Mouse (Mus musculus) liver, postnatal 0 days (tissue): ENCODE data around the gene Eif2ak3. TPM values are rescaled to one million over a fixed set of nuclear protein-coding genes. Genes with fewer than 3 reads are reported as not detected.

Experiments used
- ATAC-seq: fragments of 200-750 bp; cut with Nextera tagmentation; 2 replicates; pipeline ENCODE4 v1.8.0; 2017; ENCODE audit warnings: mild to moderate bottlenecking, moderate library complexity
- DNase-seq: peaks from one replicate; pipeline ENCODE4 v3.0.0-alpha.2; 2016
- H3K27ac ChIP-seq: fragments of 300-500 bp; sonication (generic); 2 replicates; pipeline ENCODE4 v1.5.1; 2014; ENCODE audit warnings: antibody characterized with exemption, moderate library complexity, mild to moderate bottlenecking, low read depth
- H3K27me3 ChIP-seq: fragments of 300-500 bp; sonication (generic); 2 replicates; pipeline ENCODE4 v1.6.1; 2014; ENCODE audit warnings: low read length, control low read depth, mixed read lengths; ENCODE audit not compliant: insufficient read depth
- H3K36me3 ChIP-seq: fragments of 300-500 bp; sonication (generic); replicated peaks from 2 replicates; pipeline ENCODE4 v1.6.1; 2014; ENCODE audit warnings: mild to moderate bottlenecking, control low read depth, low read length, moderate library complexity, mixed read lengths; ENCODE audit not compliant: insufficient read depth
- H3K4me1 ChIP-seq: fragments of 300-500 bp; sonication (generic); 2 replicates; pipeline ENCODE4 v1.6.1; 2014; ENCODE audit warnings: antibody characterized with exemption, mild to moderate bottlenecking, control low read depth; ENCODE audit not compliant: insufficient read depth
- H3K4me2 ChIP-seq: fragments of 300-500 bp; sonication (generic); 2 replicates; pipeline ENCODE4 v1.6.1; 2014; ENCODE audit warnings: low read depth, mild to moderate bottlenecking, low read length, moderate library complexity, mixed read lengths
- H3K4me3 ChIP-seq: fragments of 300-500 bp; sonication (generic); 2 replicates; pipeline ENCODE4 v1.5.1; 2014; ENCODE audit warnings: low read depth, low read length
- H3K9ac ChIP-seq: fragments of 300-500 bp; sonication (generic); replicated peaks from 2 replicates; pipeline ENCODE4 v1.6.1; 2014; ENCODE audit warnings: mild to moderate bottlenecking, moderate library complexity
- H3K9me3 ChIP-seq: fragments of 300-500 bp; sonication (generic); 2 replicates; pipeline ENCODE4 v1.6.1; 2016; ENCODE audit warnings: mild to moderate bottlenecking, control low read depth, low read length, mixed read lengths
- CTCF ChIP-seq: sonication (generic); IDR thresholded peaks from 2 replicates; pipeline ENCODE4 v1.5.1; 2016; ENCODE audit warnings: antibody characterized with exemption, low read depth
- EP300 ChIP-seq: IDR thresholded peaks from 2 replicates; pipeline ENCODE4 v1.6.1; 2016; ENCODE audit warnings: antibody characterized with exemption, low read depth, mild to moderate bottlenecking
- WGBS: fragments of 180-500 bp; shearing (Covaris S2); extraction: QIAGEN DNeasy Blood & Tissue Kit; methylation state at CpG from one replicate; pipeline ENCODE4 v1.1.7; 2014; ENCODE audit not compliant: insufficient replicate concordance; 5-methylcytosine and 5-hydroxymethylcytosine counted together
- polyA plus RNA-seq: library from polyadenylated mRNA; unstranded; fragments of >200 nt; fragmentation: Nextera tagmentation; extraction: Ambion mirVana; gene quantifications from 2 replicates; pipeline ENCODE4 v1.2.1, GENCODE M21; 2015

Eif2ak3 gene
- polyA plus RNA-seq, 1 experiment from 2014 or later = 4.4 TPM

DNA sequence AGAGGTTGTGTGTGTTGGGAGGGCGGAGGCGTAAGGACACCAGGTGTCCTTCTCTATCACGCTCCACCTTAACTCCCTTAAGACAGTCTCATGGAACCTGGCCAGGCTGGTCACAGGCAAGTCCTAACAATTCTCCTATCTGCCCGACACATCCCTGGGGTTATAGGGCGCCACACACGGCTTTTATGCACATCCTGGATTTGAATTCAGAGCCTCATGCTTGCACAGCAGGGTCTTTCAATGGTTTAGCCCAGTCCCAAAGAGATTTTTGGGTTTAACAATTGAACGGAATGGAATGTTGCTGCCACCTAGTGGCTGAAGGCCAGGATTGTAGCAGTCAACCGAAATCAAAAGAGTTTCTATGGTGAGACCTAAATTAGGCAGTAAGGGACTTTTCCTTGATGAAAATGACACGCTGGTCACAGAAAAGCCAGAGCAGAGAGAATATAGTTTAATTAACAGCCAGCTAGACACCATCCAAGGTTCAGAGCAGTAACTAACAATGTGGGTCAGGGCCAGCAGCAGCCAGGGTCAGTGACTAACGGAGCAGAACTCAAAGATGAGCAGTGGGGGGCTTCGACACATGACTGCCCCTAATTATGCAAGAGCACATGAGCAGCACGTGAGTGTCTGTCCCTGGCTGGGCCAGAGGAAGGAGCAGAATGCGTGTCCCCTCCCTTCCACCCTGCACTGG, 38.3 kb upstream of the Eif2ak3 start:
- Histone ChIP-seq H3K4me1 (peaks cover 7% of the 10 kb centered on the region), H3K4me3 (peak overlapping the region; percentile 4), H3K9me3 (no peaks in the 10 kb centered on the region), H3K27me3 (no peaks in the 10 kb centered on the region), H3K27ac (no peak overlapping the region), H3K9ac (no peak overlapping the region), H3K4me2 (peak overlapping the region; percentile 73), H3K36me3 (no peaks in the 10 kb centered on the region)
- WGBS = 21% methylated on average over 13 of the region's 13 CpGs
- ATAC-seq (peak; percentile 53), DNase-seq (peak; percentile 72)
- TF ChIP-seq EP300 (no peak), CTCF (peak; percentile 90)

DNA sequence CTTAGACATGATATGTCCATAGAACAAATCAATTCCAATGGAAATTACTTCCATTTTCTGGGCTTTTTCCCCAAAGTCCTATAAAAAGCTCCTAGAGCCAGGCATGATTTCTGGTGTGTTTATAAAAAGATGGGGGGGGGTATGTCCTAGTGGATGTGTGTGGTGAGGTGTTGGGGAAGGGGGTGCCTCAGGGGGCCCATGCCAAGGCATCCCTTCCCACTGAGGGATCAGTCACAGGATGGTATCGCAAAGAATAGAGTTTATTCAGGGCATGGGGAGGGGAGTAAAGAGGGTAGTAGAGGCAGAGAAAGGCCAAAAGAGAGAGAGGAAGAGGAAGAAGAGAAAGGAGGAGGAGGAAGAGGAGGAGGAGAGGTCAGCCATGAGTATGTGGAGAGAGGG, 37.8 kb upstream of the Eif2ak3 start:
- no peak overlapping the region for H3K9ac ChIP-seq
- no peak overlapping the region for H3K4me3 ChIP-seq
- no peaks in the 10 kb centered on the region for H3K36me3 ChIP-seq
- peaks cover 7% of the 10 kb centered on the region for H3K4me1 ChIP-seq
- no peaks in the 10 kb centered on the region for H3K9me3 ChIP-seq
- H3K4me2 ChIP-seq = no peak overlapping the region
- H3K27ac ChIP-seq = no peak overlapping the region
- DNase-seq (no peak), ATAC-seq (no peak)
- H3K27me3 ChIP-seq = no peaks in the 10 kb centered on the region
- TF ChIP-seq CTCF = no peak
- TF ChIP-seq EP300 = no peak
- 90% methylated on average over 1 of the region's 1 CpGs for WGBS

DNA sequence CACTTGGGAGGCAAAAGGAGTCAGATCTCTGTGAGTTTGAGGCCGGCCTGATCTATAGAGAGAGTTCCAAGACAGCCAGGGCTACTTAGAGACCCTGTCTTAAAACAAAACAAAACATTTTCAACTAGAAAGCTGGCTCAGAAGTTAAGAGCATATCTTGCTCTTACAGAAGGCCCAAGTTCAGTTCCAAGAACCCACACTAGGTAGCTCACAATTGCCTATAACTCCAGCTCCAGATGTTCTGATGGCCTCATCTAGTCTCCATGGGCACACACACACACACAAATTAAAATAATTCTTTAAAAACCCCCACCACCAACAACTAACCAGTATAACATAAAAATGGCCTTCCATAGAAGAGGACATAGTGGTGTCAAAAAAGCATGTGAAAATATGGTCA, 33.8 kb upstream of the Eif2ak3 start:
- Histone ChIP-seq H3K9ac (no peak overlapping the region), H3K9me3 (no peaks in the 10 kb centered on the region), H3K4me1 (peaks cover 16% of the 10 kb centered on the region), H3K36me3 (no peaks in the 10 kb centered on the region), H3K27me3 (no peaks in the 10 kb centered on the region), H3K4me2 (no peak overlapping the region), H3K27ac (no peak overlapping the region), H3K4me3 (no peak overlapping the region)
- ATAC-seq (no peak), DNase-seq (no peak)
- 61% methylated on average over 1 of the region's 1 CpGs for WGBS
- peak; percentile 20; the same call in 1 of the 2 replicates for TF ChIP-seq EP300
- TF ChIP-seq CTCF = no peak

DNA sequence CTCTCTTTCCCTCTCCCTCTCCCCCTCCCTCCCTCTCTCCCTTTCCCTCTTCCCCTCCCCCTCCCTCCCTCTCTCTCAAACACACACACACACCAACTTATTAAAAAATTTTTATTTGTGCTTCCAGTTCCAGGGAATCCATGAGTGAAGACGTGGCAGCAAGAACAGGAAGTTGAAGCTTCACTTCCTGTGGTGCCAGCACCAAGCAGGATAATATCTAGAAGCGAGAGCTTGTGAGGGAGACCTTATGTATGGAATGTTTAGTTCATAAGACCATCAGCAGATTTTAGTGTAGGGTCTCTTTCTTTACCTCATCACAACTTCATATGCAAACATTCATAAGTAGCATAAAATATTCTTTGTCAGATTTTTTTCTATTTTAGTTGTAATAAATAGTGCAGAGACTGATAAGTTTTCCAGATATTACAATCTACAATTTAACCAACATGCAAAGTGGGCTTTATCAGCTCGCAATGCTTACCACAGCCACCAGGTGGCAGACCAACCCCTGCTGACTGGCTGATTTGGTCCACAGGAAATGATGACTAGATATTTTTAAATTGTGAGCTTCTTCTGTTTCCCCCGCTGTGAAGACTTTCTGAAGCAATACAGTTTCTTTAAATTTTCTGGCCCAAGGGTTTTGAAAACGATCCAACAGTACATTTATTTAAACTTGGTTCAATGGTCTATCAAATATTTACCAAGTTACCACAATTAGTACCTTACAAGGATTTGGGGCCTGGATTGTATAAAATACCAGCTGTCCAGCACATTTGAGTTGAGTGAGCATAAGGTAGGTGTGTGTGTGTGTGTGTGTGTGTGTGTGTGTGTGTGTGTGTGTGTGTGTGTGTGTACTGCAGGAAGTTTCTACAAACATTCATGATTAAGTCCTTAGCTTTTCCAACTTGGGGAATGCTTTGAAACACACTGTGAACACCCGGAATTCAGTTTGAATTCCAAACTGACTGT, 32.5 kb upstream of the Eif2ak3 start:
- ATAC-seq = no peak
- H3K36me3 ChIP-seq = no peaks in the 10 kb centered on the region
- H3K9ac ChIP-seq = no peak overlapping the region
- no peaks in the 10 kb centered on the region for H3K9me3 ChIP-seq
- no peak overlapping the region for H3K4me3 ChIP-seq
- no peak overlapping the region for H3K4me2 ChIP-seq
- 0 out of 2 replicates have a peak, but pooled peaks have one; percentile 27 for TF ChIP-seq EP300
- peak; percentile 93 for TF ChIP-seq CTCF
- no peak overlapping the region for H3K27ac ChIP-seq
- 14% methylated on average over 6 of the region's 6 CpGs for WGBS
- H3K27me3 ChIP-seq = no peaks in the 10 kb centered on the region
- DNase-seq = peak; percentile 85
- peaks cover 11% of the 10 kb centered on the region; the same call in 1 of the 2 replicates for H3K4me1 ChIP-seq

- H3K27me3 ChIP-seq = no peaks in the 10 kb centered on the region
- no peak for TF ChIP-seq CTCF
- TF ChIP-seq EP300 = no peak
- no peak for DNase-seq
- H3K9ac ChIP-seq = no peak overlapping the region
- H3K36me3 ChIP-seq = no peaks in the 10 kb centered on the region
- peaks cover 11% of the 10 kb centered on the region; the same call in 1 of the 2 replicates for H3K4me1 ChIP-seq
- no peaks in the 10 kb centered on the region for H3K9me3 ChIP-seq
- H3K27ac ChIP-seq = no peak overlapping the region
- WGBS = 46% methylated on average over 4 of the region's 4 CpGs
- H3K4me2 ChIP-seq = no peak overlapping the region
- no peak overlapping the region for H3K4me3 ChIP-seq
- ATAC-seq = no peak
Observed at GRCm38 (mm10) chr6:70812526-70812895, 31.8 kb upstream of the Eif2ak3 start.

DNA sequence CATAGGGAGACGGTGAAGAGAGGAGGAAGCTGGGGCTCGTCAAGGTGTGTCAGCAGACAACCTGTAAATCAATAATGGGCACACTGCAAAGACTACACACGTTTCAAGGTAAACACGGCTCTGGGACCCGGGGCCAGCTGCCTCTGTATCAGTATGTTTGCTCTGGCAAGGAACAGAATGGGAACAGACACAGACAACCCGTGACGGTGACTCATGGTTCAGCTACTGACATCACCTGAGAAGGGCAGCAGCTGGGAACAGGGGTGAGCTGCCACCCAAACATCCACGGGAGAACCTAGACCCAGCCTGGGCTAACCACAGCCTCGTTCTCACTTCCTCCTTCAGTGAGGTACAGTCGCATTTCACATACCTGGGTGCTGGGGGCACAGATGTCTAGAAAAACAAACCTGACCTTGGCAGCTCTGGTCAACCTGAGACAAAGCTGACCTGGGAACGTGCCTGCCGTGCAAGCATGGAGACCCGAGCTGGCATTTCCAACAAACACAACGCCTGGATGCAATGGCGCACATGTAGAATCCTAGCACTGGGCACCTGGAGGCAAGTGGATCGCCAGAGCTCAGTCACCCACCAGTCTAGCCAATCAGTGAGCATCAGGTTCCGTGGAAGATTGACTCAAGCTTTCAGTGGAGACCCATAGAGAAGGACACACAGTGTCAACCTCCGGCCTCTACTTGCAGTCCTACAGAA, 30.2 kb upstream of the Eif2ak3 start:
- H3K4me1 ChIP-seq = peaks cover 11% of the 10 kb centered on the region; the same call in 1 of the 2 replicates

More for the DNA sequence above, 30.2 kb upstream of the Eif2ak3 start:
- Histone ChIP-seq H3K27me3 (no peaks in the 10 kb centered on the region), H3K9ac (peak overlapping the region; percentile 31; the same call in 1 of the 2 replicates), H3K4me2 (peak overlapping the region; percentile 47), H3K27ac (peak overlapping the region; percentile 87), H3K9me3 (no peaks in the 10 kb centered on the region), H3K4me3 (no peak overlapping the region), H3K36me3 (no peaks in the 10 kb centered on the region)
- TF ChIP-seq EP300 = peak; percentile 25; the same call in 1 of the 2 replicates
- TF ChIP-seq CTCF = no peak
- peak; percentile 68 for DNase-seq
- ATAC-seq = peak; percentile 88
- WGBS = 50% methylated on average over 18 of the region's 18 CpGs
